Mouse (Mus musculus): ENCODE results near the gene Apoc4. TPM values are rescaled to one million over a fixed set of nuclear protein-coding genes. Genes with fewer than 3 reads are reported as not detected.
"Not testable (repeated sequence)": the region's sequence is repeated elsewhere in the genome, so short reads cannot be mapped to it uniquely, and the experiment has no call there.

Gene Apoc4
- polyA plus RNA-seq, 1 experiment: 18.7 TPM

GRCm38 (mm10) chr7:19690845-19691244 lies 9.6 kb upstream of the Apoc4 start:
- no peak for TF ChIP-seq POLR2A (IDR thresholded peaks at IDR 0.05; ENCODE audit: borderline replicate concordance, control insufficient read depth, low read depth, low read length)
- TF ChIP-seq CTCF (IDR thresholded peaks at IDR 0.05; ENCODE audit: control insufficient read depth, insufficient read depth, low read length): no peak
- H3K4me3 ChIP-seq (replicated peaks; ENCODE audit: control insufficient read depth, low read depth, low read length): no peak overlapping the region
- H3K27ac ChIP-seq (ENCODE audit: control insufficient read depth, insufficient read depth, low read depth, low read length, poor library complexity): no peak overlapping the region
- H3K4me1 ChIP-seq (ENCODE audit: control insufficient read depth, insufficient read depth, low read length): peaks cover 5% of the 10 kb centered on the region
- whole genome bisulfite sequencing: 71% methylated on average over 4 of the region's 4 CpGs

- Histone ChIP-seq H3K4me1 (ENCODE audit: control insufficient read depth, insufficient read depth, low read length) (peaks cover 6% of the 10 kb centered on the region), H3K4me3 (replicated peaks; ENCODE audit: control insufficient read depth, low read depth, low read length) (no peak overlapping the region), H3K27ac (ENCODE audit: control insufficient read depth, insufficient read depth, low read depth, low read length, poor library complexity) (no peak overlapping the region)
- 83% methylated on average over 2 of the region's 2 CpGs for WGBS
- TF ChIP-seq CTCF (IDR thresholded peaks at IDR 0.05; ENCODE audit: control insufficient read depth, insufficient read depth, low read length): no peak
- no peak for TF ChIP-seq POLR2A (IDR thresholded peaks at IDR 0.05; ENCODE audit: borderline replicate concordance, control insufficient read depth, low read depth, low read length)
Observed at GRCm38 (mm10) chr7:19688611-19689010, 7.3 kb upstream of the Apoc4 start.

- Histone ChIP-seq H3K27ac (ENCODE audit: control insufficient read depth, insufficient read depth, low read depth, low read length, poor library complexity) (no peak overlapping the region), H3K4me3 (replicated peaks; ENCODE audit: control insufficient read depth, low read depth, low read length) (no peak overlapping the region), H3K4me1 (ENCODE audit: control insufficient read depth, insufficient read depth, low read length) (peaks cover 6% of the 10 kb centered on the region)
- 90% methylated on average over 10 of the region's 10 CpGs for WGBS
- TF ChIP-seq CTCF (IDR thresholded peaks at IDR 0.05; ENCODE audit: control insufficient read depth, insufficient read depth, low read length) (no peak), POLR2A (IDR thresholded peaks at IDR 0.05; ENCODE audit: borderline replicate concordance, control insufficient read depth, low read depth, low read length) (no peak)
Observed at GRCm38 (mm10) chr7:19688101-19688500, 6.8 kb upstream of the Apoc4 start.

GRCm38 (mm10) chr7:19686927-19687583 lies 5.8 kb upstream of the Apoc4 start:
- not testable (repeated sequence) for H3K4me1 ChIP-seq (ENCODE audit: control insufficient read depth, insufficient read depth, low read length); H3K27ac ChIP-seq (ENCODE audit: control insufficient read depth, insufficient read depth, low read depth, low read length, poor library complexity); H3K4me3 ChIP-seq (replicated peaks; ENCODE audit: control insufficient read depth, low read depth, low read length)

GRCm38 (mm10) chr7:19686521-19686920 lies 5.2 kb upstream of the Apoc4 start:
- Histone ChIP-seq H3K27ac (ENCODE audit: control insufficient read depth, insufficient read depth, low read depth, low read length, poor library complexity) (no peak overlapping the region), H3K4me3 (replicated peaks; ENCODE audit: control insufficient read depth, low read depth, low read length) (no peak overlapping the region), H3K4me1 (ENCODE audit: control insufficient read depth, insufficient read depth, low read length) (peaks cover 3% of the 10 kb centered on the region; the same call in 1 of the 2 replicates)
- WGBS: 71% methylated on average over 6 of the region's 6 CpGs
- TF ChIP-seq POLR2A (IDR thresholded peaks at IDR 0.05; ENCODE audit: borderline replicate concordance, control insufficient read depth, low read depth, low read length): no peak

More at GRCm38 (mm10) chr7:19686927-19687583, 5.8 kb upstream of the Apoc4 start:
- WGBS: 43% methylated on average over 8 of the region's 8 CpGs

DNA sequence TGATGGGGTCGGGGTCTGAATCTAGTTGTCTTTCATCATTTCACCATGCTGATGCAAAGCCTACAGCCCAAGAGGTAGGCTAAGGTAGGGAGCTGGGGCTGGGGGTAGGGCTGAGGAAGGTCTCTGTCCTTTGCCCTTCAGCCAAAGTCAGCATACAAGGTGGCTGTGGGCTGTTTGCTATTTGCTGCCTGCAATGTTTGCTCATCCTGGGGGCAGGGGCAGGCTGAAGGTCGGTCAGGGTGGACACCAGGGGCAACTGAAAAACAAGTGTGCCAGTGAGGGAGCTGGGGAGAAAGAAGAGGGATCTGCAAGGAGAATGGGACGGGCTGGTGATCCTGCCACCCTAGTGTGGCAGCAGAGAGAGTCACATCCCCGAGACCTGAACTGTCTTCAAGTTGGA lies 4.1 kb upstream of the Apoc4 start:
- Histone ChIP-seq H3K4me1 (ENCODE audit: control insufficient read depth, insufficient read depth, low read length) (peaks cover 3% of the 10 kb centered on the region; the same call in 1 of the 2 replicates), H3K27ac (ENCODE audit: control insufficient read depth, insufficient read depth, low read depth, low read length, poor library complexity) (0 out of 2 replicates have a peak overlapping the region, but pooled peaks have one; percentile 0), H3K4me3 (replicated peaks; ENCODE audit: control insufficient read depth, low read depth, low read length) (no peak overlapping the region)
- 67% methylated on average over 4 of the region's 4 CpGs for WGBS
- TF ChIP-seq CTCF (IDR thresholded peaks at IDR 0.05; ENCODE audit: control insufficient read depth, insufficient read depth, low read length) (no peak), POLR2A (IDR thresholded peaks at IDR 0.05; ENCODE audit: borderline replicate concordance, control insufficient read depth, low read depth, low read length) (no peak)

- Histone ChIP-seq H3K27ac (ENCODE audit: control insufficient read depth, insufficient read depth, low read depth, low read length, poor library complexity) (peak overlapping the region; percentile 50), H3K4me3 (replicated peaks; ENCODE audit: control insufficient read depth, low read depth, low read length) (no peak overlapping the region), H3K4me1 (ENCODE audit: control insufficient read depth, insufficient read depth, low read length) (peaks cover 3% of the 10 kb centered on the region; the same call in 1 of the 2 replicates)
- WGBS: 38% methylated on average over 6 of the region's 6 CpGs
- TF ChIP-seq CTCF (IDR thresholded peaks at IDR 0.05; ENCODE audit: control insufficient read depth, insufficient read depth, low read length) (no peak), POLR2A (IDR thresholded peaks at IDR 0.05; ENCODE audit: borderline replicate concordance, control insufficient read depth, low read depth, low read length) (no peak)
Observed at GRCm38 (mm10) chr7:19683771-19684201, 2.5 kb upstream of the Apoc4 start.

- 51% methylated on average over 3 of the region's 3 CpGs for WGBS
- TF ChIP-seq POLR2A (IDR thresholded peaks at IDR 0.05; ENCODE audit: borderline replicate concordance, control insufficient read depth, low read depth, low read length): no peak
- no peak for TF ChIP-seq CTCF (IDR thresholded peaks at IDR 0.05; ENCODE audit: control insufficient read depth, insufficient read depth, low read length)
- H3K4me3 ChIP-seq (replicated peaks; ENCODE audit: control insufficient read depth, low read depth, low read length): no peak overlapping the region
- peaks cover 3% of the 10 kb centered on the region; the same call in 1 of the 2 replicates for H3K4me1 ChIP-seq (ENCODE audit: control insufficient read depth, insufficient read depth, low read length)
- 0 out of 2 replicates have a peak overlapping the region, but pooled peaks have one; percentile 42 for H3K27ac ChIP-seq (ENCODE audit: control insufficient read depth, insufficient read depth, low read depth, low read length, poor library complexity)
Observed at GRCm38 (mm10) chr7:19682979-19683378, 1.7 kb upstream of the Apoc4 start.

GRCm38 (mm10) chr7:19680702-19681101 lies 577 bp downstream of the Apoc4 start:
- H3K4me3 ChIP-seq (replicated peaks; ENCODE audit: control insufficient read depth, low read depth, low read length): no peak overlapping the region
- H3K4me1 ChIP-seq (ENCODE audit: control insufficient read depth, insufficient read depth, low read length): peaks cover 1% of the 10 kb centered on the region; the same call in 1 of the 2 replicates
- 77% methylated on average over 2 of the region's 2 CpGs for WGBS
- TF ChIP-seq CTCF (IDR thresholded peaks at IDR 0.05; ENCODE audit: control insufficient read depth, insufficient read depth, low read length) (no peak), POLR2A (IDR thresholded peaks at IDR 0.05; ENCODE audit: borderline replicate concordance, control insufficient read depth, low read depth, low read length) (no peak)
- H3K27ac ChIP-seq (ENCODE audit: control insufficient read depth, insufficient read depth, low read depth, low read length, poor library complexity): no peak overlapping the region

Data from bone marrow, adult 2 months (tissue).